Mouse (Mus musculus) lung, embryonic 14.5 days (tissue): ENCODE data around the gene Atf1. TPM values are rescaled to one million over a fixed set of nuclear protein-coding genes. Genes with fewer than 3 reads are reported as not detected.
"Not testable (repeated sequence)": the region's sequence is repeated elsewhere in the genome, so short reads cannot be mapped to it uniquely, and the experiment has no call there.

Source experiments
- ATAC-seq: fragments of 200-750 bp; cut with Nextera tagmentation; 2 replicates; pipeline ENCODE4 v1.8.0; 2017; ENCODE audit warnings: mild to moderate bottlenecking, moderate TSS enrichment, moderate library complexity; ENCODE audit not compliant: insufficient read depth
- DNase-seq: peaks from one replicate; pipeline ENCODE4 v3.0.0-alpha.2; 2015
- H3K27ac ChIP-seq: fragments of 300-500 bp; sonication (generic); 2 replicates; pipeline ENCODE4 v1.5.1; 2014; ENCODE audit warnings: low read depth, mild to moderate bottlenecking, moderate library complexity
- H3K27me3 ChIP-seq: fragments of 300-500 bp; sonication (generic); 2 replicates; pipeline ENCODE4 v1.6.1; 2014; ENCODE audit warnings: low read length, control low read depth; ENCODE audit not compliant: insufficient read depth
- H3K36me3 ChIP-seq: fragments of 300-500 bp; sonication (generic); 2 replicates; pipeline ENCODE4 v1.6.1; 2014; ENCODE audit warnings: control low read depth; ENCODE audit not compliant: insufficient read depth
- H3K4me1 ChIP-seq: fragments of 300-500 bp; sonication (generic); 2 replicates; pipeline ENCODE4 v1.6.1; 2014; ENCODE audit warnings: antibody characterized with exemption, control low read depth; ENCODE audit not compliant: insufficient read depth
- H3K4me2 ChIP-seq: fragments of 300-500 bp; sonication (generic); 2 replicates; pipeline ENCODE4 v1.6.1; 2014; ENCODE audit warnings: mild to moderate bottlenecking
- H3K4me3 ChIP-seq: fragments of 300-500 bp; sonication (generic); 2 replicates; pipeline ENCODE4 v1.5.1; 2014; ENCODE audit warnings: low read depth, low read length
- H3K9ac ChIP-seq: fragments of 300-500 bp; sonication (generic); 2 replicates; pipeline ENCODE4 v1.6.1; 2014
- H3K9me3 ChIP-seq: fragments of 300-500 bp; sonication (generic); 2 replicates; pipeline ENCODE4 v1.6.1; 2016; ENCODE audit warnings: low read depth, low read length, control low read depth
- CTCF ChIP-seq: IDR thresholded peaks from 2 replicates; pipeline ENCODE4 v1.5.1; 2016; ENCODE audit warnings: antibody characterized with exemption, low read depth
- WGBS: fragments of 180-500 bp; shearing (Covaris S2); extraction: QIAGEN DNeasy Blood & Tissue Kit; methylation state at CpG from one replicate; pipeline ENCODE4 v1.1.7; 2014; 5-methylcytosine and 5-hydroxymethylcytosine counted together
- polyA plus RNA-seq: library from polyadenylated mRNA; unstranded; fragments of >200 nt; fragmentation: Nextera tagmentation; extraction: Ambion mirVana; gene quantifications from 2 replicates; pipeline ENCODE4 v1.2.1, GENCODE M21; 2014

The Atf1 gene
- polyA plus RNA-seq, 1 experiment from 2014 or later: 56.9 TPM

DNA sequence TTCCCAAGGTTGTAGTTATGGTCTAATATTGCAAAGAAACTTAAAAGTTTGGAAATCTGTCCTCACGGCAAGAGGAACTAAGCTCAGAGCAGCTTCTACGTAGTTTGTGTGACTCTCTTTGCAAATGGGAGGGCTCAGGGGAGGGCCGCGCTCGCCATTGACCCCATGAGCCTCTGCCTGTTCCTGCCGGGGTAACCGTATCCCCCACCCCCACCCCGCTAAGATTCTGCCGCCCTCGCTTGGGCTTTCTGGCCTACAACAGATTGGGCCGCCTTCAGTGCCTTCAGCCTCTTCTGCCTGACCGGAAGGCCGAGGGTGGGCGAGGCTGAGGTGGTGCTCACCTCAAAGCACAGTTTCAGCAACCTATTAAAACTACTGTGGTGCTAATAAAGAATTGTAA lies 43.8 kb downstream of the Atf1 start:
- Histone ChIP-seq H3K9ac (no peak overlapping the region), H3K27ac (no peak overlapping the region), H3K9me3 (no peaks in the 10 kb centered on the region), H3K27me3 (no peaks in the 10 kb centered on the region), H3K4me2 (no peak overlapping the region), H3K4me1 (no peaks in the 10 kb centered on the region), H3K4me3 (no peak overlapping the region), H3K36me3 (no peaks in the 10 kb centered on the region)
- no peak for ATAC-seq
- no peak for TF ChIP-seq CTCF
- no peak for DNase-seq
- 64% methylated on average over 14 of the region's 14 CpGs for WGBS

DNA sequence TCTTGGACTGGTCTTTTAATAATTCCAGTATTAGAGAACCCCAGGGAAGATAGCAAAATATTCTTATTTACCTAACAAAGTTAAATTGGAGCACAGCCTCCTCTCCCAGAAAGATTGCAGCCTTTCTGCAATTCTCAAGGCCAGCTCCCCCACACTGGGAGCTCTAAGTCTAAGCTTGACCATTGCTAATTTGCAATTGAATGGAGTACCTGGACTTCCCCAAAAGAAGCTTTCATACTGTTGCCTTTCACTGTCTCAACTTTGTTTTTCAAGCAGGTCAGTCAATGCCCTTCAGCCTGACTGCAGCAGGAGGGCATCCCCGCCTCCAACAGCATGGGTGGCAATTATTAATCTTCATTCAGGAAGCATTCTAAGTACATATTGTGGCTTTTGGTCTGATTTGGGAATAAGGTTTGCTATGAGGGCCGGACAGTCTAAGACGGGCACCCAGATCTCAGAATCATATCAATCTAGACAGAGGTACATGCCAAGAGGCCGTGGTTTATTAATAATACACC lies 46.2 kb downstream of the Atf1 start:
- H3K27me3 ChIP-seq, H3K4me2 ChIP-seq, ATAC-seq, H3K36me3 ChIP-seq, H3K4me1 ChIP-seq, H3K9ac ChIP-seq, H3K9me3 ChIP-seq, H3K4me3 ChIP-seq, H3K27ac ChIP-seq, DNase-seq: not testable (repeated sequence)
- WGBS: 89% methylated on average over 4 of the region's 4 CpGs

DNA sequence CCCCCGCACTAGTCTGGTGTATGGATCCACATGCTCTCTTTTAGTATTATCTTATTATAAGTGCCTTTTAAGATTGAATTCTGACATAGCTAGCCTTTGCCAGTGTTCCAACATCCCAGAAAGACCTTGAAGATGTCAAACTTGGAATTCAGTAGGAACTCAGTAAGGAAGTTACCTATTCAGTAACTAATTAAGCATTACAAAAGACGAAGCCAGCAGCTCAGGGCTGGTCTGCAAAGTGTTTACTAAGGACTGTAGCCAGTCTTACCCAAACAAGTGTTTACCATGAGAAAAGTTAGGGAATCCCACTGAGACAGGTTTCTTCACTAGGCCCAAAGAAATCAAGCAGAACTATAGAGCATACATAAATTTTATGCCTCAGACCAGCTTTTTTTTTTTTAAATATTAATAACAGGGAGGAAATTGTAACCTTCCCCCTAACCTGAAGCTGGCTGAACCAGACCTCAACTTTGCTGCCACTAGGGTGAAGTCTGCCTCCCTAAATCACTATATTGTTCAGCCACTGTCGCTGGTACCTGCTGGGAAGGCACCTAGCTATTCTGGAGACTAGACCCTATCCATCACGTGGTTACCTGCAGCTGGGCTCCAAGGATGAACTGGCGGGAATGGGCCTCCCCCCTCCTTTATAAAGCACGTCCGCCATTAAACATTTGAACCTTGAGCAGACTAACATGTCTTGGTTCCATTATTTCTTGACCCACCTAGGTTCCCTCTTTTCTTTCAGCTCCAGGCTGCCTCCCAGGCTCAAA lies 47.4 kb downstream of the Atf1 start:
- ATAC-seq (no peak), DNase-seq (no peak)
- H3K27me3 ChIP-seq: no peaks in the 10 kb centered on the region
- TF ChIP-seq CTCF: no peak
- H3K4me2 ChIP-seq: no peak overlapping the region
- no peaks in the 10 kb centered on the region for H3K4me1 ChIP-seq
- WGBS: 87% methylated on average over 7 of the region's 7 CpGs
- H3K36me3 ChIP-seq: no peaks in the 10 kb centered on the region
- no peak overlapping the region for H3K27ac ChIP-seq
- H3K9ac ChIP-seq: no peak overlapping the region
- no peaks in the 10 kb centered on the region for H3K9me3 ChIP-seq
- H3K4me3 ChIP-seq: no peak overlapping the region

DNA sequence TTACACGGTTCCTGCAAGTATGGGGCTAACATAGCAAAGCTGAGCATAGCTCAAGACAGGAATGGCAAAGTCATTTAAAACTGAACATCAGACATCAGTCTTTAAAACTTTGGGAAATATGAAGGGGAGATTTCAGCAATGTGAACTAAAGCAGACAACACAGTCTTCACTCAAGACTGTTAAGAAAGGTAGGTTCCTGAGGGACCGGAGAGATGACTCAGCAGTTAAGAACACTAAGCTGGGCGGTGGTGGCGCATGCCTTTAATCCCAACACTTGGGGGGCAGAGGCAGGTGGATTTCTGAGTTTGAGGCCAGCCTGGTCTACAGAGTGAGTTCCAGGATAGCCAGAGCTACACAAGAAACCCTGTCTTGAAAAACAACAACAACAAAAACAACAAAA lies 48.8 kb downstream of the Atf1 start:
- DNase-seq: no peak
- Histone ChIP-seq H3K4me1 (no peaks in the 10 kb centered on the region), H3K9ac (no peak overlapping the region), H3K36me3 (no peaks in the 10 kb centered on the region), H3K4me3 (no peak overlapping the region), H3K9me3 (no peaks in the 10 kb centered on the region), H3K4me2 (no peak overlapping the region), H3K27ac (no peak overlapping the region), H3K27me3 (no peaks in the 10 kb centered on the region)
- TF ChIP-seq CTCF: no peak
- 94% methylated on average over 4 of the region's 4 CpGs for WGBS
- ATAC-seq: no peak

DNA sequence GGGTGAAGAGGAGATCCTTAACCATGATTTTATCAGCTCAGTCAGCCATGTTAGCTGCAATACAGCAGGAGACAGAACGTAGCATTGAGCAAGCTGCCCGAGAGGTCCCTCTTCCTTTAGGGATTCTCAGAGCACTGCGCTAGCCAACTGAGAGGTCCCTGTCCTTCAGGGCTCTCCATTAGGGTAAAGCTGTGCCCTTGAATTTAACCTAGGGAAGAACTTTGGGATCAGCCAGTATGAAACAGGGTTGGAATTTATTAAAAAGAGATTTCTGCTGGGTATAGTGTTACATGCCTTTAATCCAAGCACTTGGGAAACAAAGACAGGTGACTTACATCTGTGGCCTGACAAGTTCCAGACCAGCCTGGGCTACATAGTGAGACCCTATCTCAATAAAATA lies 50.0 kb downstream of the Atf1 start:
- ATAC-seq: no peak
- no peaks in the 10 kb centered on the region for H3K9me3 ChIP-seq
- H3K4me2 ChIP-seq: no peak overlapping the region
- H3K4me3 ChIP-seq: no peak overlapping the region
- no peak overlapping the region for H3K9ac ChIP-seq
- 86% methylated on average over 3 of the region's 3 CpGs for WGBS
- no peaks in the 10 kb centered on the region for H3K36me3 ChIP-seq
- H3K4me1 ChIP-seq: no peaks in the 10 kb centered on the region
- DNase-seq: no peak
- H3K27ac ChIP-seq: no peak overlapping the region
- no peaks in the 10 kb centered on the region for H3K27me3 ChIP-seq
- TF ChIP-seq CTCF: no peak

DNA sequence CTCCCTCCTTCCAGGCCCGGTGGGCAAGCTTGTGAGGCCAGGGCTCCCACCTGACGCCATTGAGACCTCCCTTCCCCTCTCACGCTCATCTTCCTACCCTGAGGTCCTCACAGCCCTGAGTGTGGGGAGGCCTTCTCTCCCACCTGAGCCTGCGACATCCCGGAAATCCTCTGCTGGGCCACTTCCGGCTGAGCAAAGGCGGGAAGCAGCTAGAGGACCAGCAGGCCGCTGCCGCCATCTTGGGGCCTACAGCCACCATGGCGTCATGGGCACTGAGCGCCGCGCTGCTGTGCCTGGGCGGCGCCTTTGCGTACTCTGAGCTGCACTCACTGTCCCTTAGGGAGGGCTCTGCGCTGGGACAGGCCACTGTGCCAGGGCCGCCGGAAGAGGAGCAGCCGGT lies 53.0 kb downstream of the Atf1 start, which contains the start of gene Tmprss12:
Gene Tmprss12 (plus strand): TSS at position 212 of the 400 bp plus-strand sequence.
- no peak for DNase-seq
- Histone ChIP-seq H3K9me3 (no peaks in the 10 kb centered on the region), H3K4me1 (no peaks in the 10 kb centered on the region), H3K4me2 (no peak within 1 kb of the TSS), H3K27me3 (no peaks in the 10 kb centered on the region), H3K9ac (no peak within 1 kb of the TSS), H3K36me3 (no peaks in the 10 kb centered on the region), H3K4me3 (no peak within 1 kb of the TSS), H3K27ac (no peak within 1 kb of the TSS)
- no peak for ATAC-seq
- no peak for TF ChIP-seq CTCF
- WGBS: 93% methylated on average over 20 of the region's 20 CpGs

DNA sequence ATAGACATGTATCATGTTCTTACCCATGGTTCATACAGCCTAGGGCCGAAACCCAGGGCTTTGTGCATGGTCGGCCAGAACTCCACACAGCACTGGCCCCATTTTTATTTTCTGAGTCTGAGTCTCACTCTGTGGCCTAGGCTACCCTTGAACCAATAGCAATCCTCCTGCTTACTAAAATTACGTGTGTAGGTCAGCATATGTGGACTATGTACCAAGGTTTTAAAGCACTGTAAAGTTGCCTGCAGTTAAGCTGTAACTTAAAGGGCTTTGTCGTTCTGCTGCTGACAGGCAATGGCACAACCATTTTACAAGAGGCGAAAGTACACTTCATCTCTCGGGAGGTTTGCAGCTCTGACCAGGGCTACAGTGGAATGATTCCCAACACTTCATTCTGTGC lies 61.4 kb downstream of the Atf1 start:
- DNase-seq: no peak
- ATAC-seq: no peak
- Histone ChIP-seq H3K36me3 (no peaks in the 10 kb centered on the region), H3K9me3 (no peaks in the 10 kb centered on the region), H3K9ac (no peak overlapping the region), H3K27ac (no peak overlapping the region), H3K4me2 (no peak overlapping the region), H3K4me1 (no peaks in the 10 kb centered on the region), H3K4me3 (no peak overlapping the region), H3K27me3 (no peaks in the 10 kb centered on the region)
- TF ChIP-seq CTCF: no peak
- 91% methylated on average over 6 of the region's 6 CpGs for WGBS

DNA sequence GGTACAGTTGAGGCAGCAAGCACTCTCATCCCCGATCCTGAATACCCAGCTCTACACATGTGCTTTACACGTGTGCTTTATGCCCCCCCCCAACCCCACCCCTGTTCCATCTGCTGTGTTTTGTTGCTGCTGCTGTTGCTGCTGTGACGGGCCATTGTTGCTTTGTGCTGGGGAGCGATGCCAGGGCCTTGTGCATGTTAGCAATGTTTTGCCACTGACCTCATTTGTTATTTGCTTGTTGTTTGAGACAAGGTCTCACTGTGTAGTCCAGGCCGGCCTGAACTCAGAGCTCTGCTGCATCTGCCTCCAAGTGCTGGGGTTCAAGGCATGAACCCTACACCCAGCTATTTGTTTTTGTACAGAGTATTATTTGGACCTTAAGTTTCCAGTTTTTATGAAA lies 63.2 kb downstream of the Atf1 start:
- Histone ChIP-seq H3K27ac (no peak overlapping the region), H3K4me1 (no peaks in the 10 kb centered on the region), H3K9ac (no peak overlapping the region), H3K27me3 (no peaks in the 10 kb centered on the region), H3K4me2 (no peak overlapping the region), H3K9me3 (no peaks in the 10 kb centered on the region), H3K36me3 (no peaks in the 10 kb centered on the region), H3K4me3 (no peak overlapping the region)
- 87% methylated on average over 5 of the region's 5 CpGs for WGBS
- TF ChIP-seq CTCF: no peak
- ATAC-seq (no peak), DNase-seq (no peak)
